Mouse (Mus musculus): ENCODE measurements at regions not wholly inside any gene's neighbourhood (a gene's known extent, or its start where the extent isn't known, plus 50 kb on each side); places are given as distances from the start of the nearest gene placed in this dataset.
"Not testable (repeated sequence)": the region's sequence is repeated elsewhere in the genome, so short reads cannot be mapped to it uniquely, and the experiment has no call there.

DNA sequence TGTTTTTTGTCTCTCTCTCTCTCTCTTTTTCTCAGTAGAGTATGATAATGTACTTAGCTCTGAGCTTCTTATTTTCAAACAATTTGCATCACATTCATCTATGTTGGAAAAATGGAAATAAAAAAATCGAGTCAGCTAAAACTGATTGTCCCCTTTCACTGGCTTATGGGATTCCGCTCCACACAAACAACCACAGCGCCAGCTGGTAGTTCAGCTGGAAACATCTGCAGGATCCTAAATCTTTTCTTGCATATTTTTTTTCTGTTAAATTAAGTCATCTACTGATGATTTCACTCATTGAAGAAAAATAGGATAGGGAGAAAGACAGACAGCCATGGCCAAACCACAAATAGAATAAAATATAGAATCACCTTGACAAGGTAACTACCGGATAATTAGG is 414.8 kb downstream of the Ets1 start:
- DNase-seq = no peak

DNA sequence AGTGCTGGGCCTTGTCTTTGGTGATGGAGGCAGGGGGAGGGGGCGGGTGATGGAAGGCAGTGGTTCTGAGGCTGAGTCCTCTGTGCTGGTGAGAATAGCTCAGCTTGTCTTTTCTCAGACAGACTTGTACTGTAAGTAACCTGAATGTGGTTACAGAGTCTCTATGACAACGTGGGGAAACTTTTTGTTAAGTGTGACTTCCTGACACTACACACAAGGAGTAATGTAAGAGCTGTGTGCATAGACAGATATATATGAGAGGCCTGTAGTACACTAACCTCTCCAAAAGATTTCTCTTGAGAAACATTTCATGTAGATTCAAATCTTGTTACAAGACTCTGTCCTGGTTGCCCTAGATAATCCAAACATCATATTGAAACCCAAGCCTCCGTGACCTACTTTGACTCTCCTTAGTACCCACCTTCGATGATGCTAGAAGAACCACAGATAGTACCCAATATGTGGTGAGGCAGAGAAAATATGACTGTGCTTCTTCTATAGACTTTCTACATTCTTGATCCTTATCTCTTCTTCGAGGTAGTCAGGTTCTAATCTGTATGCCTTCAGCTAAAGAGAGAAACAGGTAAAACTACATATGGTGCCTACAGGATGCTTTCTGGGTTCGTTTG is 424.7 kb downstream of the Ets1 start:
- no peak for DNase-seq

GRCm38 (mm10) chr9:33062476-33062875 is 426.5 kb downstream of the Ets1 start:
- DNase-seq = no peak

DNA sequence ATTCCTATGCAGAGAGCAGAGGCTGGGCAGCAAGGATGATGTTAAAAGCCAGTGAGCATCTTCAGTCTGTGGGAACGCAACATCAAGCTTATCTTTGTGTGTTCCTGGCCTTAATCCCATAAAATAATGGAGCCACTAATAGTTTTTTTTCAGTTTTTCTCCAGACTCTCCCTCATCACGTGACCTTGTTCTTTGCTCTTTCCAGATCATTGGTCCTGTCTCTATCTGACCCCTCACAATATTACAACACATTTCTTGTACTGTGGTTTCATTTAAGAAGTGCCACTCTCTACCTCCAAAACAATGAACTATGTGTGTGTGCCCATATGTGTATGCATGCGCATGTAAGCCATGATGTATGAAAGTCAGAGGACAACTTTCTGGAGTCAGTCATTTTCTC is 429.3 kb downstream of the Ets1 start:
- DNase-seq = no peak

DNA sequence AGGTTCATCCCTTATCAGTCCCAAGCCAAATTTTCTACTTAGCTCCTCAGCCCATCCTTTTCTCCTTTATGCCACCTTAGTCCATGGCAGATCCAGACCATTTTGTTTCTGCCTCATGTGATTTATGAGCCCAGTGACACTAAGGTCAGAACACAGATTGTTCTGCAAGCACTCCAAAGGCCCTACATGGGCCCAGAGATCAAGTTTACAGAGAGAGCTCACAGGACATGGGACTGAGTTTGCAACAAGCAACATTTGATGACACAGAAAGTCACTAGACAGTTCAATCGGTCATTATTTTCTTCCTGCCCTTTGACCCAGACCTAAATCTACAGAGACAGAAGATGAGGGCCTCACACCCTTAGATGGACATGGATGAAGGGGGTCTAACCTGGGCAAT is 431.5 kb downstream of the Ets1 start:
- no peak for DNase-seq

GRCm38 (mm10) chr9:33070116-33070515 is 434.1 kb downstream of the Ets1 start:
- DNase-seq = no peak

- no peak for DNase-seq
These were observed 444.2 kb downstream of the Ets1 start for GRCm38 (mm10) chr9:33080271-33080670.

DNA sequence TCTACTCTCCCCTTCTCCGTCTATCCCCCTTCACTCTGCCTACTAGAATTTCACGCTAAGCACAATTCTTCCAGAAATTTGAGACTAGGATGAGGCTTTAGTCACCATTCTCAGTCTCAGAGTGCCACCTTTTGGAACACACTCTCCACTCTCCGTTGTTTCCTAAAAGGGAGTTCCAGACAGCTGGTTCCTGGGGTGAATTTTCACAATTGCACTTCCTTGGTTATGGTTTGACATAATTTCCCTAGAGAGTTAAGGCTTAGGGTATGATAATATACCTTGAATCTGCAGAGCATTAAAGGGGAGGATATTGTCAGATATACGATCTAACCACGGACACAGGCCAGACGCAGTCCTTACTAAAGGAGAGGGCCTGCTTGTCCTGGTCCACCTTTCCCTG is 444.8 kb downstream of the Ets1 start:
- peak; percentile 44 for DNase-seq

DNA sequence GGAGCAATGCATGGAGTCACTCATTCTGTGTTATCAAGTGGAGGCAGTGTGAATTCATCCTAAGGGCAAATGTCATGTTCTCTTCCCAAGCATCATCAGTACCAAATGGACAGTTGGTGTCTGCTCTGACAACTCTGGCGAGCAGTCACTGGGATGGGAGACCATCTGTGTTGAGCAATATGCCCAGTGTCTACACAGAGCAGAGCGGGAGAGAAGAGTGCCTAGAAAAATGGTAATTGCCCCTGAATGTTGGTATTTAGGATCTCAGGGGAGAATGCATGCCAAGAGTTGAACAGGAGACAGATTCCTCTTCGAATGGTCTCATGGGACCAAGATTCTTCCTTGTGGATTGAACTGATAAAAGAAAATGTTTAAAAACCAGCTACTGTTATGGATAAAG is 454.0 kb downstream of the Ets1 start:
- no peak for DNase-seq

DNA sequence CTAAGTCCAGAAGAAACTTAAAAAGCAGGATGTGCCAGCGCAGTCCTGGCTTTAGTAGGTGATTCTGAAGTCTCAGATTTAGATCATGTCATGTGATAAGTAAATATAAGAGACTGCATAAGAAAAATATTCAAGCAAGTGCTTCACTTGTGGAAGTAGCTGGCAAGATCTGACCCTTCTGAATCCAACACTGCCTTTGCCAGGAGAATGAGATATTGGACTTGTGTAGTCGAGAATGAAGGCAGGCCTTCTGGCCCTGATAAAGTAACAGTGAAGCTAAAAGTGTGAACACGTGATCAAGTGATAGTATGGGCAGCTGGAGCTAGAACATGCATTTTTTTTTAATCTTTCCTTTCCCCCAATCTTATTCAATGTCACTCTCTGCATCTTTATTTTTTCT is 455.6 kb downstream of the Ets1 start:
- DNase-seq = peak; percentile 5

GRCm38 (mm10) chr9:33095654-33096053 is 459.6 kb downstream of the Ets1 start:
- DNase-seq = peak; percentile 86

DNA sequence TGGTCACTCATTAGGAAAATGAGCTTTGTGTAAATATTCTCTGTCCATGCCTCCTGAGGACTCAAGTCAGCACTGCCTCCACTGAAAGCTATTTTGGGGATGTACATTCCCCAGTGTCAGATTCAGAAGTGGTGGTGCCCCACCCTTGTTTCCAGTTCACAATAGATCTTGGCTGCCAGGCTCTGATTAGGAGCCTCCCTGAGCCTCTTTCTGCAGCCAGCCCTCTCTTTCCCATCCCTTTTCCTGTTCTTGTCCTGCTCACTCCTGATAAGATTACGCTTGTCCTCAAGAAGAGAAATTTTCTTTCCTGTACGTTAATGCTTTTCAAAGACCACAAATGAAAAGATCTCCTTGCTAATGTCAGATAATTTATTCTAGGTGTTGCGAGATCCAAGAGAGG is 465.2 kb downstream of the Ets1 start:
- peak; percentile 72 for DNase-seq

GRCm38 (mm10) chr9:33104623-33105074 is 468.6 kb downstream of the Ets1 start:
- DNase-seq = no peak

GRCm38 (mm10) chr9:33123841-33124240 is 487.8 kb downstream of the Ets1 start:
- DNase-seq = no peak

DNA sequence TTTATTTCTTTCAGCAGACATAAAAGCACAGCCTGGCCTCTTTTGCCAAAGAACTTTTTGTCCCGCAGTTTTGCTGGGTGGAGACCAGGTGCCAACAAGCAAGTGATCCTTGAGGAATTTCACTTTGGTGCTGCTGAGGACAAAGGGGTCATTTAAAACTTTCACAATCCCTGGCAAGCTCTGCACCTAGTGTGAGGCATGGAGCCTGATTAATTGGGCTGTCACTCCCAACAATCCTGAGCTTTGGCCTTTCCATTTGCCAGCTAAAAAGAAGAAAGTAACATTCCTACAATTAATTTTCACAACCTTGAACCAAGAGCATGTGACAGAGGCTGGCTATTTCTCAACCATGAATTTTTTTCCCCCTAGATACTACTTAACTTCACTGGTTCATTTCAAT is 516.2 kb downstream of the Ets1 start:
- peak; percentile 9 for DNase-seq

- DNase-seq = peak; percentile 7
These were observed 532.1 kb downstream of the Ets1 start for GRCm38 (mm10) chr9:33168159-33168558.

DNA sequence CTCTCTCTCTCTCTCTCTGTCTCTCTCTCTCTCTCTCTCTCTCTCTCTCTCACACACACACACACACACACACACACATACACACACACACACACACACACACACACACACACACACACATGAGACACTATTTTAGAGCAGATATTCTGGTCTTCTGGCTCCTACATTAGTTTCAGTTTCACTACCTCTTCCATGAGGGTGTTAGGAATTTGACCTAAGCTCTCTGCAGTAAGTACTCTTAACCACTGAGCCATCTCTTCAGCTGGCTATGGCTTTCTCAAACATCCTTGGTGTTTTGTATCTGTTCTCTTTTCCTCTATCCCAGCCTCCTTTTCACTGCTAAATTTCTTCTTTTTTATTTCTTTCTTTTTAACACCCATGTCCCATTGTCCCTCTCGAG is 533.1 kb downstream of the Ets1 start:
- DNase-seq = not testable (repeated sequence)

DNA sequence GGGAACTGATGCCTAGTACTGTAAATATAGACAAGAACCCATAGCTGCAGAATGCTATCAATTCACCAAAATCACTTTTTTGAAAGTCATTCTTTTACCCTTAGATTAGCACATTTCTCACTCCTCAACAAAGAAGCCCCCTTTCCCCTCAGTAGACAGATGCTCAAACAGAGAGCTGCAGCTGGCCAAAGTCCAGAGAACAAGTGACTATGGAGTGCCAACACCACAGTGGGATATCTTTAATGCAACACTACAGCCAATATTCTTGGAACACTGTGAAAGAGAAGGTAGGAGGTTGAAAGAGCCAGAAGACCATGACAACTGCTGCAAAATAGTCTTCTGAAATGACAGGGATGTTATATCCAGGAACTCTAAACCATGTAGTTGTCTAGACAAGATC is 544.0 kb downstream of the Ets1 start:
- no peak for DNase-seq

DNA sequence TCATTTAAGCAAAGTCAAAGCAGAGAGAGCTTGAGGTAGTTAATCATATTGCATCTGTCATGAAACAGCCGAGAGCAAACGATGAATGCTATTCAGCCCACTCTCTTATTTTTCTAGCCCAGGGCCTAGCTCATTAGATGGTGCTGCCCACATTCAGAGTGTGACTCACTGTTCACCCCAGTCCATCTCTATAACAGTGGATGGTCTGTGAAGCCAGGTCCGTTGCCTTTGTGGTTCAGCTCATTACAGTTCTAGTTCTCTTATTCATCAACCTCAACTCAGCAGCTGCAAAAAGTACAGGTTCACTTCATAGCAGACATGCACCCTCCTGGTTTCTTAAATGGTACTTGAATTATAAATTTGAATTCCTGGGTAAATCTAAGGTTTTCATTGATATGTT is 551.2 kb downstream of the Ets1 start:
- no peak for DNase-seq

DNA sequence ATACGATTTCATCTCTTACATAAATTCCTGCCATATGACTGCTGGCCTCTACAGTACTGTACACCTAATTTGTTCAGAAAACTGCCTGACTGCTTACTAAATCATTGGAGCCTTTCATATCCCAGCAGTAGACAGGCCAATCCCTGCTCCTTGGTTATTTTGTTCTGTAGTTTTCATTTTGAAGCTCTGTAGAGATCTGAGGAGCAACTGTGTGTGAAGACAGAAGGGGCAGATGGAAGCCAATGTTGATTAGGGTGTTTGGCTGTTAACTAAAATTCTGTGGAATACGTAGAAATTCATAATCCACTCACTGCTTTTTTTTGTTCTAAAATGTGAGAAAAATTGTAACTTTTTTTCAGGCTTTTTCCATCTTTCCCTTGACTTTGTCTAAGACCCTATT is 573.1 kb downstream of the Ets1 start:
- no peak for DNase-seq

DNA sequence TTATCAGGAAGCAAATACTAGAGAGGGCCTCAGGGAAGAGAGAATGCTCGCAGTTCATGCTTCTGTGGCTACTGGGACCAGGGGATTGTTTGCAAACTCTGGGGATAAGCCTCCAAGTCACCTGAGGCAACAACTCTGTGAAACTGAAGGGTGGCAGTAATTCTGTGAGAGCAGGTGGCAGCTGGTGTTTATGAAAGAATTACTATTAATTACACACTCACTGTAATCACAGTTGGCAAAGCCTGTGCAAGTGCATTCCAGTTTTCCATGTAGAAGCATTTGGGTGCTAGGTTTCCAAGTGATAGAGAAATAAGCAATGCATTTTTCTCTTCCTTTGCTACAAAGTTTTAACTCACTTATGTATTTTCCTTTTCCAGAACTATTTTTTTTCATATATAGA is 578.5 kb downstream of the Ets1 start:
- DNase-seq = no peak

- DNase-seq = no peak
These were observed 585.0 kb downstream of the Ets1 start for GRCm38 (mm10) chr9:33220981-33221380.

- DNase-seq = no peak
These were observed 586.2 kb downstream of the Ets1 start for GRCm38 (mm10) chr9:33222066-33222805.

GRCm38 (mm10) chr9:33233699-33234131 is 597.7 kb downstream of the Ets1 start:
- DNase-seq = no peak

- DNase-seq = no peak
These were observed 602.2 kb downstream of the Ets1 start for GRCm38 (mm10) chr9:33238190-33238589.
